Mouse (Mus musculus) cerebellum, postnatal 4 days (tissue): ENCODE data around the gene Trio.

ENCODE experiments used
- DNase-seq, 2 experiments: peaks; one replicate each; pipeline ENCODE4 v3.0.0; 2022; ENCODE audit warnings: low spot score in 2 of 2, mixed read lengths in 1 of 2

Trio gene

DNA sequence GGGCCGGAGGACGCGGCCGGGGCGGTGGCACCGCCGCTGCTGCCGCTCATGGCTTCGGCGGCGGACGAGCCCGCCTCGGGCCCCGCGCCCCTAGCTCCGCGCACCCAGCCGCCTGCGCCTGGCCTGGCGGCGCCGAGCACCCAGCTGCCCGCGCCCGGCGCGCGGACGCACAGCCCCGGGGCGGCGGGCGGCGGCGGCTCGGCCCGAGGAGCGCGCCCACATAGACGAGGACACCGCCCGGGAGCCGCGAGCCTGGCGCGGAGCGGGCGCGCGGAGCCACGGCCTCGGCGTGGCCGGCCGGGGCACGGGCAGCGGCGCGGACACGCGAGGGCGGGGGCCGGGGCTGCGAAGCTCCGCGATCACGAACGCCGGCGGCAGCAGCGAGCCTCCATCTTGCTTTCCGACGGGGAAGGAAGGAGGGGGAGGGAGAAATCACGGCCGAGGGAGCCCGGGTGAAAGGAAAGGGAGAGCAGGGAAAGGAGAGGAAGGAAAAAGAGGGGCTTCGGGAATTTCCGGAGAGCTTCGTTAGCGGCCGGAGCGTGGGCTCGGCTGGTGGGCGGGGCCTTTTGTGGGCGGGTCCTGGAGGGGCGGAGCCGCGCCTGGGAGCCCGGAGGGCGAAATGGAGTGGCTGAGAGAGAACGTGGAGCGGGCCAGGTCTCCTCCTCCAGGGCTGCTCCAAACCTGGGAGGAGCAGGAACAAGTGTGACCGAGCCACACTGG is at the start of gene Trio:
TSS of gene Trio (minus strand) at position 402 of the 720 bp plus-strand sequence.
- peak; percentile 98 to 99 for DNase-seq

DNA sequence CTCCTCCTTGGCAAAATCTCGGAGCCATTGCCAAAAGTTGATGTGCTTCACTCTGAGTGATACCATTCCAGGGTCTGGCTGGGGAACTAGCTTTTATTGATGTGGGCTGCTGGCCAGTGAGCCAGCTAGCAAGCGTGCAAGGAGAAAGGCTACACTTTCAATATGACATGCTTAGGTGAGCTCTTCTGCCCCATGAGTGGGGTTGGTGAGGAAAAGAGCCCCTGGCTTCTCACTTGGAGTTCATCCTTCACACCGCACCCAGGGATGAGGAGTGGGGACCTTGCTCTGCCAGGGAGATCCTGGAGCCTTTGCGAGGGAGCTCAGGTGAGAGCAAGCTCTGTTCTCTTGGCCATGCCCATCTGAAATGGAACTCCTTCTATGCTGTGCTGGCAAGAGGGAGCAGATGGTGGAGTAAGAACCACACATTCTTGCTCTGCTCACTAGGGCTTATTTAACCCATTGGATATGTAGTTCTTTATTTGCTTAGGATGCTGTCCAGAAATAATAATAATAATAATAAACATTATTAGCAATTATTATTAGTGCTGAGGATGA is 48.8 kb upstream of the Trio start:
- no peak for DNase-seq

DNA sequence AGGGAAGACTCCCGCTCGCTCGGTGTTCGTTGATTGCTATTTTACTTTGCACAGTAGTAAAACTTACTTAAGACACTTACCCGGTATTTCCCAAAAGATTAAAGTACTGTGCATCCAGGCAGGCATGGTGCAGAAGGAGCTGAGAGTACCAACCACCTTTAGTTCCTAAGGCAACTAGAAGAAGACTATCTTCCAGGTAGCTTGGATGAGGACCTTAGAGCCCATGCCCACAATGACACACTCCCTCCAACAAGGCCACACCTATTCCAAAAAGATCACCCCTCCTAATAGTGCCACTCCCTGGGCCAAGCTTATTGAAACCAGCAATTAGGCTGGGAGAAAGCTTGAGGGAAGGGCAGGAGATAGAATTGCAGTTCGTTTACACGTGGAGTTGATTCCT is 46.0 kb upstream of the Trio start:
- no peak for DNase-seq

DNA sequence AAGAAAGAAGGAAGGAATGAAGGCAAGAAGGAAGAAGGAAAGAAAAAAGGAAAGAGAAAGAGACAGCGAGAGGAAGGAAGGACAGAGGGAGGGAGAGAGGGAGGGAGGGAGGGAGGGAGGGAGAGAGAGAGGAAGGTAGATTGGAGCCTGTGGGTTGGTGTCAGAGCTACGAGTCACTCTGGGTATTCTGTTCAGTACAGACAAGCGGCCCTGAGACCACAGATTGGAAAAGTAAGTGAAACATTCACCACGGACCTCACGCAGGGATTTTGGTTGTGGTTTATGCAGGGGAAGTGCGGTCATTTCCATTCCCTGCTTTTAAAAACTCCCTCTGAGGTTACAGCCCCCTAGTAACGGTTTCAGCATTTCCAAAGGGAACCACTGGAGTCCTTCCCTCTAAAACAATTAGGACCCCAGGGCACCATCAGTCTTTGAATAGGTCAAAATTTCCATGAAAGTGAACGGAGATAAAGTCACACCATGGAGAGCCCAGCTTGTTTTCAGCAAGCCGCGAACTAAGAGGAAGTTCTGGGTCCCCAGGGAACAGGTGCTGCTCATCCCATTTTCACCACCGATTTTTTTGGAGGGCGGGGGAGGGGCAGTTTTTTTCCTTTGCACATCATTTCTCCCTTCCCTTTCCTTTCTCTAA is 45.2 kb upstream of the Trio start:
- DNase-seq, result no peak

DNA sequence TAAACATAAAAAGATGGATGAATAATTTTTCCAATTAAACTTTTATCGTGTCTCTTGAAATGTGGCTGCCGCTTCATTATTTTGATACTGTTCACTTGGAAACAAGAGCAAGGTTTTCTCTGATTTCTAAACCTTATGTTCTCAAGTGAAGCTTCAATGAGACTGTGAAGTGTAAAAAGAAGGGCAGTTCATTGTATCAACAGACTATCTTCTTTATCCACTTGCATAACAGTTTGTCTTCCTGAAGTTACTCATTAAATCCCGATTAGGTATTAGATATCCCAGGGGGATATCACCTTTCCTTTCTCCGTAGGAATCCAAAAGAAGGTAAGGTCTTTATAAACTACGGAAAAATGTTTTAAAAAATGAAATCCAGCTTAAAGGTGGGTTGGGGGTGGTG is 44.6 kb upstream of the Trio start:
- no peak for DNase-seq

DNA sequence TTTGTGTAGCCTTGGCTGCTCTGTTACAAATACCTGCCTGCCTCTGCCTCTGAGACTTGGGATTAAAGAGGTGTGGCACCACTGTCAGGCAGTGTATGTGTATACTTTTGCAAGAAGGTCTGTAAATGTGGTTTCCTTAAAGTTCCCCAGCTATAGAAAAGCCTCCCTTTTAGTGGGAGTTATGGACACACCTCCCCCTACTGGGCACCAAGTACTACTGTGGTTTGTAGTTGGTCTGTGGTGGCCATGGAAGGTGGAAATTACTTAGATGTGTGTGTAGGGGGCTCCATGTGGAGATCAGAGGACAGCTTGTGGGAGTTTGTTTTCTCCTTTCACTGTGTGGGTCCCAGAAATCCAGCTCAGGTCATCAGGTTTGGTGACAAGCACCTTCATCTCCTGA is 41.7 kb upstream of the Trio start:
- no peak for DNase-seq

DNA sequence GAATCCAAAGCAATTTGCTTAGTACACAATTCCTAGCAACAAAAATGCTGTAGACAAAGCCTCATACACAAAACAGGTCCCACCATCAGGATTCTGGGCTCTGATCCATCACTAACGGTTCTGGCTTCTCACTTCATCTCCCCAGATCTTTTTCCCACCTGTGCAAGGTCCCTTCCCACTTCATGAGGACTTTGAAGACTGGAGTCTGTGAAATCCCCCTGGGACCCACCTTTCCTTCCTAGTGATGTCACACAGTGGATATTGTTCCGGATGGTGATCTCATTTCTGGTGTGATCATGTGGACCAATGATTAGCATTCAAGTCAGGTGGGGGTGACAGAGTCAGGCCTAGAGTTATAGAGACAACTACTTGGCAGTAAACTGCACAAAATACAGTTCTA is 40.8 kb upstream of the Trio start:
- DNase-seq, result no peak

DNA sequence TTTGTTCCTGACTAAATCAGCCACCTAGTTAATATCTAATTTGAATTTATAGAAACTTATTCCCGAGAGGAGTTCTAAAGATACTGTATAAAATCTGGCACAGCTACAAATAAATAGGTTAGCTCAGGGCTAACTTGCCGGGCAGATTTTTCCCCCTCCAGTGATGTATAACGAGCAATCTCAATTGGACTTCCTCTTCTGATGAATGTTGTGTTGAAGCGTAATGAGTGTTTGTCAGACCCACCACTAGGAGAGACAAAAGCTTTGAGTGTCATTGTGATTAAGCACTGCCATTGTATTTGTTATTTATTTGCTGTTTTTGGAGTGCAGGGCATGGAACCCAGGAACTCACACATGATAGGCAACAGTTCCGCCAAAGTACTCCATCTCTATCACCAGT is 39.9 kb upstream of the Trio start:
- DNase-seq, result no peak

DNA sequence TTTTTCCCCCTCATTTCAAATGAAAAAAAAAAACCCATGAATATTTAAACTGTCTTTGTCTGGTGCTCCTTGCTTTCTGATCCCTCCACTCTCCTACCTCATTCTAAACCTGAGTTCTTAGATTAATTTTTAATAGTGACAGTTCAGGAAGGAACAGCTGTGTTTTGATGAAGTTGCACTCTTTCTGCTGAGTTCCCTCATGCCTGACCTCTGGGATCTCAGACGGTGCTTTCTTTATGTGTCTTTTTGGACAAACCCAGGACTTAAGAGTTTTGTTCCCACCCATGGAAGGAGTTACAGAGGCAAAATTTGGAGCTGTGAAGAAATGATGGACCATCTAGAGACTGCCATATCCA is 39.1 kb upstream of the Trio start:
- DNase-seq, result no peak

DNA sequence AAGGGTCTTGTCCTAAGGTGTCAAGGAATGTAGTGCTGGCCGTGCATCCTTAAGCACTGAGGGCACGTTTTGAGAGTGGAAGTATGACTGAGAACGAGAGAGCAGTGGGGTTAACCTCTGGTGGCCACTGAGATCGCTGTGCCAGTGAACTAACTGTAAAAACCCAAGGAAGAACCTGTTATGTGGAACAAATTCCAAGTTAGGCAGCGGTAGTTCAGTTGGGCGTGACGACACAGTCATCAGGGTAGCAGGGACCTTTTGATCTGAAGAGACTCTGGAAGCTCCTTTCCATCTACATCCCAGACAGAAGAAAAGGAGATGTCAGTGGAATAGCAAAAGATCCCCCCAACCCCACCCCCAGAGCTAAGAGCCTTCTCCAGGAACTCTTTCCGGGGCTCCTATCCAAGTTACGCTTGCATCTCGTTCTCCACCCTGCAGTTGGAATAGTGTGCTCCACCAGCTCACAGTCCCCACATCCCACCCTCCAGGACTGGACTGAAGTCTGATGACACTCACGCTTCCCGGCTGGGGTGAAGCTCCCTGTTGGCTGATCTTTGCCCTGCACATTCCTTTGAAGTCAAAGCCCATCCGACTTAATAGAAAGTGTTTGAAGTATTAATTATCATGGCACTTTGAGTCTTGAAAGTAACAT is 38.6 kb upstream of the Trio start:
- no peak for DNase-seq

DNA sequence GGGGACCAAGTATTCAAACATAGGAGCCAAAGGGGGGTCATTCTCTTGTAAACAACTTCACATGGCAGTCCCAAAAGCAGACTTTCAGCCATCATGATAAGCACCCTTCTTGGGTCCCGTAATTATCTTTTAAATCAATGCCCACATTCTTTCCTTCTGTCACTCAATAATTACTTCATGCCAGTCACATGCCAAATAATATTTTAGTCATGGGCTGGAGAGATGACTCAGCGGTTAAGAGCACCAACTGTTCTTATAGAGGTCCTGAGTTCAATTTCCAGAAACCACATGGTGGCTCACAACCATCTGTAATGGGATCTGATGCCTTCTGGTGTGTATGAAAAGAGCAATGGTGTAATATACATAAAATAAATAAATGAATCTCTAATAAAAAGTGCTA is 37.8 kb upstream of the Trio start:
- DNase-seq, result no peak

DNA sequence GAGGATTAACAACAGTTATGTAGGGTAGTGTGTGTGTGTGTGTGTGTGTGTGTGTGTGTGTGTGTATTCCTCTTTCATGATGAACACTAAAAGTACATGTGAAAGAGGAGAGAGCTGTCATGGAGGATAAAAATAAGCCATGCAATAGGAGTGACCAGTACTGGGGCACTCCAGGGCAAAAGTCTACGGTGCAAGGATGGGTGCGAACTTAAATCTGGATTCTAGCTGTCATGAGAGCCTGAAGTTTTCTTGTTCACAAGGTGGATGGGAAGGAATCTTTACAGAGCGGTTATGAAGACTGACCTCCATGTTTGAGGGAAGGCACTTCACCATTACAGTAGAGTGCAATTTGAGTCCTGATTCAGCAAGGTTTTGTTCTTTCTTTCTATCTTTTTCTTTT is 36.4 kb upstream of the Trio start:
- no peak for DNase-seq

DNA sequence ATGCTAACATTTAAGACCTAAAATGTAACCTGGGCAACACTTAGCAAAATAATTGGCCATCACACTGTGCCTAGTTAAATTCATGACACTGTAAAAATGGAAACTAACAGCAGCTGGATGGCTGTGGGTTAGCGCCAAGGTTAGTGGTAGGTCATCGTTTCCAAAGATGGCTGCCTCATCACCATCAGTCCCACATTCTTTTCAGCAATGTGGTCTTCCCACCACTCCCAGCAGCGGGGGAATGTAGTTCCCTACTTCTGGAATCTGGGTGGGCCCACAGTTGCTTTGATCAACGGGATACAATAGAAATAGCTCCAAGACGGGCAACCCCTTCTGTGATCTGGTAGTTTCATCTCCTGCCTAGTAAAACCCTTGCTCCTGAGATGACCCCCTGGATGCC is 35.3 kb upstream of the Trio start:
- DNase-seq, result no peak

DNA sequence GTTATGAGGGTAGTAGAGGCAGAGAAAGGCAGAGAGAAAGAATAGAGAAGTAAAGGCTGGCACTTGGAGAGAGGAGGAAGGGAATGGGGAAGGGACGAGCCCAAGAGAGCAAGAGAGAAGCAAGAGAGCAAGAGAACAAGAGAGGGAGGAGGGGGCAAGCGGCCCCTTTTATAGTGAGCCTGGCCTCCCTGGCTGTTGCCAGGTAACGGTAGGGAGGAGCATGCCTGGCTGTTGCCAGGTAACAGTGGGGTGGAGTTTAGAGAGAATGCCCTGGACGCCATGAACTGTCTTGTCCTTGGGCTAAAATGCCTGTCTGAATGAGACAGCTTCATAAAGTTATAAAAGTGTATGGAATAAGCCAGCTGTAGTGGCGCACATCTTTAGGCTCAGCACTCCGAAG is 34.8 kb upstream of the Trio start:
- DNase-seq, result no peak

DNA sequence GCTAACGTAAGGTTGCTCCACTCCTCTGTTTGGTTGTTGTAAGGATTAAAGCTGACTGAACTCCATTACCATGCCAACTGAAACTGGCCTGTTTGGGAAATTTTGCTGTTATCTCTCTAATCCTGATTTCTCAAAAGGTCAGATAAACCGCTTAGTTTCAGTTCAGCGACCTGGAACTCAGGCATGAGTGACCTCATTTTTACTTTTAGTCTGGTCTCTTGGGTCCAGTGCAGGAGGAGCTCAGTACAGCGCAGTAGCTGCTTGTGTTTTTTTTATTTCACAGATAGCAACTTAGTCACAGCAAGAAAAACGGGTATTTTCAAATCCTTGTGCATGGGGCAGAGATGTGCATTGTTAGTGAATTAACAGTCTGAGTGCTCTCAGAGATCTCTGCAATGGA is 31.9 kb upstream of the Trio start:
- no peak for DNase-seq

DNA sequence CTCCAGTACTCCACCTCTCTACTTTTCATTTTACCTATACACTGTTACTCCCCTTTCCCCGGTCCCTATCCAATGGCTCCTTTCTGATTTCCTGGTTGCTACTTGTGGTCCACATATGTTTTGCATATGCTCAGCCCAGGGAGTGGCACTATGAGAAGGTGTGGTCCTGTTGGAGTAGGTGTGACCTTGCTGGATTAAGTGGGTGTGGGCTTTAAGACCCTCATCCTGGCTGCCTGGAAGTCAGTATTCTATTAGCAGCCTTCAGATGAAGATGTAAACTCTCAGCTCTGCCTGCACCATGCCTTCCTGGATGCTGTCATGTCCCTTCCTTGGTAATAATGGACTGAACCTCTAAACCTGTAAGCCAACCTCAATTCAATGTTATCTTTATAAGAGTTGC is 29.1 kb upstream of the Trio start:
- no peak for DNase-seq

DNA sequence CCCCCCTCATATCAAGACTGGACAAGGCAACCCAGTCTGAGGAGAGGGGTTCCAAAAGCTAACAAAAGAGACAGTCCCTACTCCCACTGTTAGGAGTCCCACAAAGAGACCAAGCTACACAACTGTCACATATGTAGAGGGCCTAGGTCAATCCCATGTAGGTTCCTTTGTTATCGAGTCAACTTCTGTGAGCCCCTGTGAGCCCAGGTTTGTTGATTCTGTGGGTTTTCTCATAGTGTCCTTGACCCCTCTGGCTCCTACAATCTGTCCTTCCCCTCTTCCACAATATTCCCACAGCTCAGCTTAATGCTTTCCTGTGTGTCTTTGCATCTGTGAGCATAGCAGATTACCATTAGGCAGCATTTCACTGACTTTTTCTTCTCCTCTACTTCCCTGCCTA is 28.5 kb upstream of the Trio start:
- DNase-seq, result no peak

DNA sequence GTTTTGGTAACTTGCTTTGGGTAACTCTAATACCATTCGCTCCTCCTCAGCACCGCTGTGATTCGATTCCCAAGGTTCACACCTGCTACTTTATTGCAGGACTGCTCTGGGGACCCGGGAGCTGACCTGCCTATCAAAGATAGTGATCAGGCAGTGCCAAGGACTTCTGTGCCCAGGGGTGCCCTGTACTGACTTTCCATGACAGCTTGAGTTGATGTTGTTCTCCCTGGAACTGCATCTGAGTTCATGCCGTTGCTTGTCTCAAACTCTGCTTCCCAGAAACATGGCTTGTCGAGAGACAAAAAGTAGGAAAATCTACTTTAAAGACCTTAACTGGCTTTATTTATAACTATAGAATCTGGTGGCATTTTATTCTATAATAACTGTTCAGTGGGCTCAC is 27.6 kb upstream of the Trio start:
- no peak for DNase-seq

DNA sequence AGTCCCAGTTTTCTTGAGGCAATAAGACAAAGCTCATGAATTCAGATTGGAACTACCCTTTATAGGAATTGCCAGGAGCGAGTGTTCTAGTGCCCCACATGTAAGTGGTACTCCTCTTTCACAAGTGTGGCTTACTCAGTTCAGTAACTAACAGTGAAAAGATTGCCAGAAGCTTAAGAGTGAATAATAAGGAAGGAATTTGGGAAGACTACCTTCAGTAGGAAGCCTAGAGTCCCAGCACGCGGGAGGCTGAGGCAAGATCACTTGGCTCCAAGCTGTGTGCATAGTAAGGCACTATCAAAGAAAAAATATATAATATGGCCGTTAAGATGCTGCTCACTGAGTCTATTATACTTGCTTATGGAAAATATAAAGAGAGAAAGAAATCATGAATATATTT is 26.2 kb upstream of the Trio start:
- no peak for DNase-seq

DNA sequence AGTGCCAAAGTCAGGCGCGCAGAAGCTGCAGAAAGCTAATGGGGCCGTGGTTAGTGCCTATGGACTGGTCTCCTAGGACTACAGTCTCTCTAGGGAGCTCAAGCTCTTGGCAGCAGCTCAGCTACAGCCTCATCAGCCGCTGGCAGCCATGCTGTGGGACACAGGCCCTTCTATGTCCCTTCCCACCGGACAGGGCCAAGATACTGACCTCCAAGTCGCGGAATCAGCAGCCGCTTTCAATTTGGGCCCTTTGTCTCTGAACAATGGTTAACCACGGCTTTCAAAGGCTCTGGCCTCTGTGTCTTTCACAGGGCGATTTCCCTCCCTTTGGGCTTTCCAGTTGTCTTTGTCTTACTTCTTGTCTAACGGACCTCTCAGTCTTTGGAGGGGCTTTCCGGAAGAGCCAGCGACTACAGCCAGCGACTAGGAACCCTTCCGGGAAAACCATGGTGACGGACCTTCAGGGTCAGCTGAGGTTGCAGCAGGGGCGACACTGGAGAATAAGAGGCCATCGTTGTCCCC is 25.5 kb upstream of the Trio start:
- peak in 1 of 2 experiments; percentile 64 for DNase-seq

DNA sequence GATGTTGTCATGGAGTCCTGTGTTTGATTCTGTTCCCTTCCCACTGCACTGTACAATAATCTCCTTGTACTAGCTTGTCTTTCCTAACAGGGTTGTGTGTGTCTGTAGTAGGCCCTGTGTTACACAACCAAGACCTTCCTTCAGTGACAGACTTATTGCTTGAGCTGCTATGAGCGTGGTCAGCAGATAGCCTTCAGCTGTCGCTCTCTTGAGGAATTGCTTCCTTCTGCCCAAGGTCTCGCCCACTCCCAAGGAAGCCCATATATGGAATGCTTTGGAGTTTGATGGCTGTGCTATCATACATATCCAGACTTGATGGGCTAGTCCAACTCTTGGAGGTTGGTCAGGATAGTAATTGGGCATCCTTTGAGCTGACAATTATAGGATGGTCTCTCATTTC is 22.1 kb upstream of the Trio start:
- DNase-seq, result no peak

DNA sequence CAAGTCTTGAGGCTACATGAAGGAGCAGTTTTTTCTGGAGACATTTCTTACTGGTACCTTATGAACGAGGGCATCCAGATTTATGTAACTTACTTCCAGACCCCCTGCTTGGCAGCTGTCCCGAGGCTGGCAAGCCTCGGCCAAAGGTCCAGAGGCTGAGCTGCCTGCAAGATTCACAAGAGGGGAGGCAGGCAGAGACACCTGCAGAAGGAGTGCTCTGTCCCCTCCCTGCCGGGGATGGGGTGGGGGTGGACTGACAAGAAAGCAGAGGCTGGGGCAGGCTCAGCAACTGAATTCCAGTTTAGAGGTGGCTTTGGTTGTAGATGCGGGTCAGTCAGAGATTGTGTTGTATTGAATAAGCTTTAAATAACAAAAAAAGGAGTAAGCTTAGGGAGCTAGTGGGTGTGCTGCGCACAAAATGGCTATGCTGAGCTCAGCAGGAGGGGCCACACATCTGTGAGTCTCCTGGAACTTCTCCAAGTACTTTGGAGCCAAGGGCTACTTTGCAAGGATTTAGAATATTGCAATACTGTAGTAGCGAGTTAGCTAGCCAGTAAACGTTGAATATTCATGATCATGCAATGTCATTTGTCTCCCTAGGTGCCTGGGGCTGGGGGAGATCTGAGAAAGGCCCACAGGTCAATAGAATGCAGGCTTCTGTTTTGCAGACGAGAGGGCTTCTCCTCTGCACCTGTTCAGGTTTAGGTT is 15.7 kb upstream of the Trio start:
- no peak for DNase-seq
